Mouse (Mus musculus): ENCODE measurements around the gene Col4a2. TPM values are rescaled to one million over a fixed set of nuclear protein-coding genes. Genes with fewer than 3 reads are reported as not detected.
"Not testable (repeated sequence)": the region's sequence is repeated elsewhere in the genome, so short reads cannot be mapped to it uniquely, and the experiment has no call there.

Gene Col4a2
- polyA plus RNA-seq, 1 experiment from 2014 or later = 117 TPM

DNA sequence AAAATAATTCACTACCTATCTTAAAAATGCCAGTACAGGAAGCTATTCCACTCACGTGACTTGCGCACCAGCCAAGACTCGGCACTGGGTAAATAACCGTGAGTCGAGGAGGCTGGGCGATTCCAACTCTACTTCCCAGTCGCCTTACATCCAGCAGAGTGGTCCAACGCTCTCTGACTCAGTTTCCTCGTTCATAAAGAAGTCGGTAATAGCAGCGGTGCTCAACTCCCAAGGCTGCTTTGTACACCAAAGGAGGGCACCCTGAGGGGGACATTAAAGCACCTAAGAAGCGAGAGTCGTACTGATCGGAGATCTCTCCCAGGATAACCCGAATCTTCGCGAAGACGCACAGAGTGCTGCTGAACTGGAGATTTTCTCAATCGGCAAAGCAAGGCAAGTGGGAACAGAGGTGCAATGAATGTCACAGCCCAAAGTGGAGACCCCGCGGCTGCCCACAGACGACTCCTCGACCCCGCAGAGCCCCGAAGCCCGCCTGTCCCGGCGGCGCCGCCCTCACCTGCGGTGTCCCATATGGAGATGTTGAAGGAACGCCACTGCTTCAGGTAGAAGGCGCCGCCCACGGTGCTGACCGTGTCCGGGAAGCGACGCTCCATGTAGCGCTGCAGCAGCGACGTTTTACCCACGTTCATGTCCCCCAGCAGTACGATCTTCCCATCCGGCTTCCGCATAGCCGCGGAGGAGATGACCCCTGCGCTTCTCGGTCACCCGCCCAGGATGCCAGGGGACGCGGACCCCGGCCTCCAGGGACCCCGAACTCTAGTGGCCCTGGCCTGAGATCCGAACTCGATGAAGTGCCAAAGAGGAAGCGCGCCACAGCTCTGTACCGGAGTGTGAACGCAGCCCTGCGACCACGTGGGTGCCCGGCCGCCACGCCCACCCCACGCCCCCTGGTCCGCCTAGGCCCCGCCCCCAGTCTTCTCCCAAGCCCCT, 165.5 kb downstream of the Col4a2 start, which contains the start of gene Rab20:
Gene Rab20 (minus strand): TSS at position 900 of the 951 bp plus-strand sequence.
- peaks cover 11% of the 10 kb centered on the region for H3K27me3 ChIP-seq (ENCODE audit: control insufficient read depth, insufficient read depth, low read depth, low read length)
- peak; percentile 72 for ATAC-seq (ENCODE audit: low read depth)
- H3K9me3 ChIP-seq (ENCODE audit: control insufficient read depth, low read length) = no peaks in the 10 kb centered on the region
- H3K9ac ChIP-seq (ENCODE audit: low read length) = peak within 1 kb of the TSS; percentile 68
- no peaks in the 10 kb centered on the region for H3K36me3 ChIP-seq (ENCODE audit: control insufficient read depth, insufficient read depth, low read length)
- H3K4me2 ChIP-seq (ENCODE audit: low read depth, low read length) = peak within 1 kb of the TSS; percentile 94
- peaks cover 28% of the 10 kb centered on the region for H3K4me1 ChIP-seq (replicated peaks; ENCODE audit: control insufficient read depth, insufficient read depth, low read length)
- H3K27ac ChIP-seq (ENCODE audit: low read length) = peak within 1 kb of the TSS; percentile 89
- under 1% methylated on average over 69 of the region's 69 CpGs for whole genome bisulfite sequencing
- H3K4me3 ChIP-seq (ENCODE audit: low read length) = peak within 1 kb of the TSS; percentile 68

DNA sequence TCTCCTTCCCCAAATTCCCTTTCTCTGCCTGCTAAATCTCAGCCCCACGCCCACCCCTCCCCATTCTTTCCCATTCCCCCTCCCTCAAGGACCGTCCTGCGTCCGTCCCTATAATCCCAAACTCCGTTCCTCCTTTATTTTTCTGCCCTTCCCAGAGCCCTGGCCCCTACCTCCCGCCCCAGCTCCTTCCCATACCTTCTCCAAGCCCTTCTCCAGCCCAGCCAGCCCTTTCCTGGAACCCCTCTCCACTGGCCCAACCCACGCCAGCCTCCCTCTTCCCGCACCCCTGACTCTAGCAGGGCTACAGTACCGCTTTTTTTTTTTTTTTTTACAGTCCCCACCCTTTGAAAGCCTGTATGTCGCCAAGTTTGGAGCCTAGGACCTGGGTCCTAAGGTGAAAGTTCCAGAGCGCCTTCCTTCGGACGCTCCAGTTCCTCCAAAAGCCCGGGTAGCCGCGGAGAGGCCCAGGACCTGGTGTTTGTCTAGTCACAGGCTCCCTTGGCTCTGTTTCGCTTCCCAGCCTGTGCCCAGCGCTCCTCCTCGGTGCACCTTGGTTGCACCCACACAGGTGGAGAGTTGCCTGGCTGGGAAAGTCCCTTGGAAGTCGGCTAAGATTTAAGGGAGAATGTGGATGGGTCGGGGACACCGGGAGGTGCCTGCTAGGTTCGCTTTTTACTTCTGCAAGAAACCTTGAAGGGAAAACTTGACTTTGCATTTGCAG, 166.4 kb downstream of the Col4a2 start:
- WGBS = 3% methylated on average over 23 of the region's 23 CpGs
- H3K27me3 ChIP-seq (ENCODE audit: control insufficient read depth, insufficient read depth, low read depth, low read length) = peaks cover 11% of the 10 kb centered on the region

DNA sequence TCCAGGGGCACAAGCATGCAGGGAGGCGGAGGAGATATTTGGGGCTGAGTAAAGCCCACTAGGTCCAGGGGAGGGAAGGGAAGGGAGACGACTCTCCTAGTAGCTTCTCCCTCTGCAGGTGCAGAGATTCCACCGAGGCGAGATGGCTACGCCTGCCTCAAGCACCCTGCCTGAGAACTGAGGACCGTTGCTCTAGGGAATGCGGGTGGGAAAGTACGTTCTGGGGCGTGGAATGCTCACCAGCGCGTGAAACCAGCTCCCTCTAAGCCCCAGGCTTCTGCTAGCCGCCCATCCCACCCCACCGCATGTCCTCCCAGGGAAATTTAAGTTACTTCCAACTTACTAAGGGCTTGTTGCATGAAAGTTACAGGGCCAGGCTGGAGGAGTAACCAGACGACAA, 167.0 kb downstream of the Col4a2 start:
- H3K4me1 ChIP-seq (replicated peaks; ENCODE audit: control insufficient read depth, insufficient read depth, low read length) = peaks cover 21% of the 10 kb centered on the region
- peak overlapping the region; percentile 68; the same call in 1 of the 2 replicates for H3K4me3 ChIP-seq (ENCODE audit: low read length)
- WGBS = 16% methylated on average over 14 of the region's 14 CpGs
- peak overlapping the region; percentile 94 for H3K4me2 ChIP-seq (ENCODE audit: low read depth, low read length)
- H3K9ac ChIP-seq (ENCODE audit: low read length) = no peak overlapping the region
- H3K36me3 ChIP-seq (ENCODE audit: control insufficient read depth, insufficient read depth, low read length) = no peaks in the 10 kb centered on the region
- no peak for ATAC-seq (ENCODE audit: low read depth)
- no peak overlapping the region for H3K27ac ChIP-seq (ENCODE audit: low read length)
- no peaks in the 10 kb centered on the region for H3K9me3 ChIP-seq (ENCODE audit: control insufficient read depth, low read length)
- H3K27me3 ChIP-seq (ENCODE audit: control insufficient read depth, insufficient read depth, low read depth, low read length) = peaks cover 11% of the 10 kb centered on the region

More for the DNA sequence above, 166.4 kb downstream of the Col4a2 start:
- peak overlapping the region; percentile 10; the same call in 1 of the 2 replicates for H3K27ac ChIP-seq (ENCODE audit: low read length)
- no peaks in the 10 kb centered on the region for H3K36me3 ChIP-seq (ENCODE audit: control insufficient read depth, insufficient read depth, low read length)
- 0 out of 2 replicates have a peak, but pooled peaks have one; percentile 16 for ATAC-seq (ENCODE audit: low read depth)
- H3K9ac ChIP-seq (ENCODE audit: low read length) = peak overlapping the region; percentile 53
- H3K4me1 ChIP-seq (replicated peaks; ENCODE audit: control insufficient read depth, insufficient read depth, low read length) = peaks cover 21% of the 10 kb centered on the region
- peak overlapping the region; percentile 68 for H3K4me3 ChIP-seq (ENCODE audit: low read length)
- no peaks in the 10 kb centered on the region for H3K9me3 ChIP-seq (ENCODE audit: control insufficient read depth, low read length)
- H3K4me2 ChIP-seq (ENCODE audit: low read depth, low read length) = peak overlapping the region; percentile 94

GRCm38 (mm10) chr8:11481876-11482275, 169.3 kb downstream of the Col4a2 start:
- 58% methylated on average over 3 of the region's 3 CpGs for WGBS
- Histone ChIP-seq H3K4me3 (ENCODE audit: low read length) (no peak overlapping the region), H3K4me1 (replicated peaks; ENCODE audit: control insufficient read depth, insufficient read depth, low read length) (peaks cover 6% of the 10 kb centered on the region; the same call in 1 of the 2 replicates), H3K9ac (ENCODE audit: low read length) (no peak overlapping the region), H3K4me2 (ENCODE audit: low read depth, low read length) (no peak overlapping the region), H3K27me3 (ENCODE audit: control insufficient read depth, insufficient read depth, low read depth, low read length) (peaks cover 11% of the 10 kb centered on the region; the same call in 1 of the 2 replicates), H3K27ac (ENCODE audit: low read length) (no peak overlapping the region), H3K9me3 (ENCODE audit: control insufficient read depth, low read length) (no peaks in the 10 kb centered on the region), H3K36me3 (ENCODE audit: control insufficient read depth, insufficient read depth, low read length) (no peaks in the 10 kb centered on the region)
- no peak for ATAC-seq (ENCODE audit: low read depth)

DNA sequence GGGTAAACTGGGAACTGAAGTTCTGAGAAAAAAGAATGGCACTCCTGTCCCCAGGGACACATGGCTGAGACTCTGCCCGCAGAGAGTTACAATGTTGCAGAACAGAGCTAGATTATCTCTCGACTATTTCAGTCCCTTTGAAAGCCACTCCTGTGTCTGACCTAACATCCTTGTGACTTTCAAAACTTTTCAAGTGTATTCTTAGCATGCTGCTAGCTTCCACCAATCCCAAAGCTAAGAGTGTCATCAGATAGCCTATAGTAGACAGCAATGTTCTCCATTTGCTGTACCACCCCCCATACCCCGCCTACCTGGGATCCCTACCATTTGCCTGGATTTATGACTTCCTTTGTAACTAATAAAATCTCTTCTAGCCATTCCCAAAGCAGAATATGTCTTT, 169.9 kb downstream of the Col4a2 start:
- WGBS = 61% methylated on average over 3 of the region's 3 CpGs

GRCm38 (mm10) chr8:11486142-11486541, 173.5 kb downstream of the Col4a2 start:
- WGBS = 16% methylated on average over 7 of the region's 7 CpGs
- no peak overlapping the region for H3K4me3 ChIP-seq (ENCODE audit: low read length)

More for the DNA sequence above, 169.9 kb downstream of the Col4a2 start:
- H3K9ac ChIP-seq (ENCODE audit: low read length) = no peak overlapping the region
- H3K4me1 ChIP-seq (replicated peaks; ENCODE audit: control insufficient read depth, insufficient read depth, low read length) = peaks cover 2% of the 10 kb centered on the region; the same call in 1 of the 2 replicates
- no peaks in the 10 kb centered on the region for H3K36me3 ChIP-seq (ENCODE audit: control insufficient read depth, insufficient read depth, low read length)
- no peak overlapping the region for H3K4me2 ChIP-seq (ENCODE audit: low read depth, low read length)
- ATAC-seq (ENCODE audit: low read depth) = no peak
- no peak overlapping the region for H3K4me3 ChIP-seq (ENCODE audit: low read length)
- H3K9me3 ChIP-seq (ENCODE audit: control insufficient read depth, low read length) = no peaks in the 10 kb centered on the region
- peaks cover 11% of the 10 kb centered on the region; the same call in 1 of the 2 replicates for H3K27me3 ChIP-seq (ENCODE audit: control insufficient read depth, insufficient read depth, low read depth, low read length)
- H3K27ac ChIP-seq (ENCODE audit: low read length) = no peak overlapping the region

DNA sequence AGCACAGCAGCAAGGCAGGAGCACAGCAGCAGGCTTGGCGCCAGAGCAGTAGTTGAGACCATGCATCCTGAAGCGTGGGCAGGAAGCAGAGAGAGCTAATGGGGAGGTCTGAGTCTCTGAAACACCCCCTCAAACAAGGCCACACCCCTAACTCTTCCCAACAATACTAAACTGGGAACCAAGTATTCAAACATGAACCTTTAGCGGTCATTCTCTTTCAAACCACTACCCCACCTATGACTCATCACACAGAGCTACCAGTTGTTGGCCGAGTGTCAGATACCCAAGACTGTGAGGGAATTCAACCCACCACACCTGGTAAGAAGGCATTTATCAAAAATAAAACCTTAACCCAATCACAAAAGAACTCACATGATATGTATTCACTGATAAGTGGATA, 174.6 kb downstream of the Col4a2 start:
- H3K9me3 ChIP-seq (ENCODE audit: control insufficient read depth, low read length) = no peaks in the 10 kb centered on the region
- no peak overlapping the region for H3K9ac ChIP-seq (ENCODE audit: low read length)
- H3K36me3 ChIP-seq (ENCODE audit: control insufficient read depth, insufficient read depth, low read length) = no peaks in the 10 kb centered on the region
- no peak overlapping the region for H3K27ac ChIP-seq (ENCODE audit: low read length)
- 0 out of 2 replicates have a peak, but pooled peaks cover 3% of the 10 kb centered on the region for H3K4me1 ChIP-seq (replicated peaks; ENCODE audit: control insufficient read depth, insufficient read depth, low read length)
- H3K4me2 ChIP-seq (ENCODE audit: low read depth, low read length) = no peak overlapping the region
- ATAC-seq (ENCODE audit: low read depth) = no peak; the same call in 1 of the 2 replicates
- WGBS = 62% methylated on average over 4 of the region's 4 CpGs
- no peaks in the 10 kb centered on the region; the same call in 1 of the 2 replicates for H3K27me3 ChIP-seq (ENCODE audit: control insufficient read depth, insufficient read depth, low read depth, low read length)
- H3K4me3 ChIP-seq (ENCODE audit: low read length) = no peak overlapping the region

More at GRCm38 (mm10) chr8:11486142-11486541, 173.5 kb downstream of the Col4a2 start:
- H3K4me2 ChIP-seq (ENCODE audit: low read depth, low read length) = no peak overlapping the region
- no peaks in the 10 kb centered on the region; the same call in 1 of the 2 replicates for H3K27me3 ChIP-seq (ENCODE audit: control insufficient read depth, insufficient read depth, low read depth, low read length)
- ATAC-seq (ENCODE audit: low read depth) = peak; percentile 53
- no peak overlapping the region for H3K27ac ChIP-seq (ENCODE audit: low read length)
- H3K36me3 ChIP-seq (ENCODE audit: control insufficient read depth, insufficient read depth, low read length) = no peaks in the 10 kb centered on the region
- H3K4me1 ChIP-seq (replicated peaks; ENCODE audit: control insufficient read depth, insufficient read depth, low read length) = 0 out of 2 replicates have a peak, but pooled peaks cover 3% of the 10 kb centered on the region
- no peaks in the 10 kb centered on the region for H3K9me3 ChIP-seq (ENCODE audit: control insufficient read depth, low read length)
- no peak overlapping the region for H3K9ac ChIP-seq (ENCODE audit: low read length)

GRCm38 (mm10) chr8:11492340-11492739, 179.7 kb downstream of the Col4a2 start:
- not testable (repeated sequence) for H3K4me1 ChIP-seq (replicated peaks; ENCODE audit: control insufficient read depth, insufficient read depth, low read length); H3K9ac ChIP-seq (ENCODE audit: low read length); H3K27me3 ChIP-seq (ENCODE audit: control insufficient read depth, insufficient read depth, low read depth, low read length); H3K36me3 ChIP-seq (ENCODE audit: control insufficient read depth, insufficient read depth, low read length); H3K9me3 ChIP-seq (ENCODE audit: control insufficient read depth, low read length); H3K27ac ChIP-seq (ENCODE audit: low read length); H3K4me2 ChIP-seq (ENCODE audit: low read depth, low read length); ATAC-seq (ENCODE audit: low read depth); H3K4me3 ChIP-seq (ENCODE audit: low read length)
- 76% methylated on average over 2 of the region's 2 CpGs for WGBS

Data from lung, embryonic 16.5 days (tissue).